Mouse (Mus musculus) lung, adult 2 months (tissue): ENCODE measurements around the gene Cass4. TPM values are rescaled to one million over a fixed set of nuclear protein-coding genes. Genes with fewer than 3 reads are reported as not detected.

Experiments
- DNase-seq: peaks from one replicate; pipeline ENCODE4 v3.0.0; 2022
- H3K4me1 ChIP-seq: fragments of 200-500 bp; 2 replicates; pipeline ENCODE4 v1.6.1; 2011; ENCODE audit warnings: low read length; ENCODE audit not compliant: control insufficient read depth, insufficient read depth
- H3K4me3 ChIP-seq: fragments of 200-500 bp; replicated peaks from 2 replicates; pipeline ENCODE3; 2011; ENCODE audit warnings: low read depth, mild to moderate bottlenecking, control low read depth, low read length; ENCODE audit errors: extremely low read depth
- CTCF ChIP-seq: fragments of 200-500 bp; IDR thresholded peaks from 2 replicates; pipeline ENCODE4 v1.5.1; 2011; ENCODE audit warnings: mild to moderate bottlenecking, low read length, control low read depth; ENCODE audit not compliant: insufficient read depth
- POLR2A ChIP-seq: fragments of 200-500 bp; IDR thresholded peaks from 2 replicates; pipeline ENCODE4 v1.6.1; 2011; ENCODE audit warnings: low read depth, mild to moderate bottlenecking, control low read depth, low read length, borderline replicate concordance; ENCODE audit errors: extremely low read depth
- WGBS: fragments of 180-500 bp; shearing (Covaris S2); methylation state at CpG from one replicate; pipeline ENCODE4 v1.1.7; 2018; 5-methylcytosine and 5-hydroxymethylcytosine counted together
- polyA plus RNA-seq: library from polyadenylated mRNA; depleted of rRNA; stranded (reverse); fragments of >200 nt; gene quantifications from 2 replicates; pipeline ENCODE4 v1.2.3, GENCODE M21; 2012

Gene Cass4
- polyA plus RNA-seq, 1 experiment = 7.6 TPM

DNA sequence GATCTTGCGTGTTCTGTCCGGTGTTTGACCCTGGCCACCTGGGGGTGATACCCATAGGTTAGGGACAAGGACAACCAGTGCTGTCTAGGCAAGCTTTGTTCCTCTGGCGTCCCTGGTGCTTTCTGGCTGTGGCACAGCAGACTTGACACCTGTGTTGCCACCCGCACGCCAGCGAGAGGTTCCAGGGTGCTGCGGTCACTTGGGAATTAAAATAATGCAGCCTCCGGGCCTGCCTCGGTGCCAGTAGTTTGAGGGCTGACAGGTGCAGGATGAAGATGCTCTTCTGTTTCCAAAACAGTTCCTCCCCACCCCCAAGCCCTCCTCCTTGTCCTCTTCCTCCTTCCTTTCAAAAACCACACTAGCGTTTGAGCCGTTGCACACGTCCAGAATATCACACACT, 11.7 kb upstream of the Cass4 start:
- TF ChIP-seq POLR2A (no peak), CTCF (no peak)

DNA sequence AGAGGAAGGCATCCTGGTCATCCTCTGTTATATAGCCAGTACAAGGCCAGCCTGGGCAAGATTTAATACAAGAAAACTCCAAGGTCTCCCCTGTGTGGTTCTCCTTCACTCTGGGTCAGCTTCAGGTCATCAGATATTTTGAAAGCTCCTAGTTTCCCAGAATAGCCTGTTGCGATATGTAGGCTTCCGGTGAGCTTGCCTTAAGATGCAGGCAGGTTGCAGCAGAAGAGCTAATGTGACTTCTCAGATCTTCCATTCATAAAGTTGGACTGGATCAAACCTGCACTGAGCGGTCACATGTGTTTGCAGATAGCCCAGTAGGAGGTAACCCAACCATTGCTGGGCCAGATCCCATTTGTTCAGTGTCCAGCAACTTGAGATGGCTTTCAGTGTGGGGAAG, 8.9 kb upstream of the Cass4 start:
- no peak overlapping the region for H3K4me3 ChIP-seq
- 86% methylated on average over 3 of the region's 3 CpGs for WGBS
- no peaks in the 10 kb centered on the region for H3K4me1 ChIP-seq
- no peak for DNase-seq
- TF ChIP-seq CTCF (no peak), POLR2A (no peak)

More for the DNA sequence above, 11.7 kb upstream of the Cass4 start:
- 75% methylated on average over 12 of the region's 12 CpGs for WGBS
- DNase-seq = no peak
- Histone ChIP-seq H3K4me1 (no peaks in the 10 kb centered on the region), H3K4me3 (no peak overlapping the region)

DNA sequence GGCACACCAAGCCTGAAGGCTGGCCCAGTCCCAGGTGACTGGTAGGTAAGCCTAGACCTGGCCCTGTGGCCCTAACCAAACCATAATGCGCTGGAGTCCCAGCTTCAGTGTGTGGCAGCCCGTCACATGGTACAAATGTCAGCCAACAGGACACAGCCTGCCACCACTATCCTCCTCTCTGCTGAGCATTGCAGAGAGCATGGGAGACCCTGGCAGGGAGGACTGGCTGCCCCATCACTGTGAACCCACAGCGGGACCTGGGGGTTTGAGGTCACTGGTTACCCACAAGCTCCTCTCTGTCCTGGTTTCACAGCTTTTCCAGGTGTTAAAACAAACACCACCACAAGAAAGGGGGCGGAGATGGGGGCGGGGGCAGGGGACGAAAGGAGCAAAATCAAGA, 3.3 kb upstream of the Cass4 start:
- Histone ChIP-seq H3K4me1 (no peaks in the 10 kb centered on the region), H3K4me3 (no peak overlapping the region)
- WGBS = 37% methylated on average over 6 of the region's 6 CpGs
- no peak for DNase-seq
- TF ChIP-seq CTCF (no peak), POLR2A (no peak)

DNA sequence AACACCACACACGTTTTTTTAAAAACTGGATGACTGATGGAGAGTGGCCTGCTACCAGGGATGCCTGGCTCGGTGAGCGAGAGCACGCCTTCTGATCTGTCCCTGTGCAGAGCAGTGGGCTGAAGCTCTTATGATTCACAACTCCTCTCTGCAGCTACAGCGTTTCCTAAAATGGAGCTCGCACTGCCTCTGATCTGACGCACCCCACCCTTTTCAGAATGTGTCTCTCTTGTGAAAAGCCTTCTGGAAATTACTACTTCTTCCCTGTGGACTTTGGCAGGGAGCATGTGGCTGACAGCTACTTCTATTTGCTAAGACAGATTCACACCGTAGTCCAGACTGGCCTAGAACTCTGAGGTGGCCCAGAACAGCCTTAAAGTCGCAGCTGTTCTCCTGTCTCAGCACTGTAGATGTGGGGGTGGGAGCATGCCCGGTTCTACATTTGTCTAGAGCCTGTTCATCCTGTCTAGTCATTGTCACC, 1.5 kb upstream of the Cass4 start:
- H3K4me1 ChIP-seq = no peaks in the 10 kb centered on the region
- DNase-seq = no peak
- no peak overlapping the region for H3K4me3 ChIP-seq
- 49% methylated on average over 10 of the region's 10 CpGs for WGBS
- TF ChIP-seq CTCF (no peak), POLR2A (no peak)

DNA sequence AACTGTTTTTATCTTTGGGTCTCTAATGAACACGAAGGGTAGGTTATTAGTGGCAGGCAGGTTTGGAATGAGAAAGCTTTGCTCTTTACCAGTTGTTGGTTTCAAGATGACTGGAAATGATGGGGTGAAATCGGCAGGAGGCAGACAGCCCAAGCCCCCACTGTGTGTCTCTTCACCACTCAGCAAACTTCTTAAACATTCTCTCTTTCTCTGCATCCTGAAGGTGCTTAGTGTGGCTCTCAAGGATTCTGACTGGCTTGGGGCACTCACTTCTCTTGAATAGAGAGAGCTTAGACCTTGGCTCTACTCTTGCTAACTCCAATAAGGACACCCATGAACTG, 428 bp downstream of the Cass4 start:
- no peak for DNase-seq
- TF ChIP-seq CTCF (no peak), POLR2A (no peak)
- H3K4me1 ChIP-seq = no peaks in the 10 kb centered on the region
- 51% methylated on average over 2 of the region's 2 CpGs for WGBS
- H3K4me3 ChIP-seq = peak overlapping the region; percentile 59

DNA sequence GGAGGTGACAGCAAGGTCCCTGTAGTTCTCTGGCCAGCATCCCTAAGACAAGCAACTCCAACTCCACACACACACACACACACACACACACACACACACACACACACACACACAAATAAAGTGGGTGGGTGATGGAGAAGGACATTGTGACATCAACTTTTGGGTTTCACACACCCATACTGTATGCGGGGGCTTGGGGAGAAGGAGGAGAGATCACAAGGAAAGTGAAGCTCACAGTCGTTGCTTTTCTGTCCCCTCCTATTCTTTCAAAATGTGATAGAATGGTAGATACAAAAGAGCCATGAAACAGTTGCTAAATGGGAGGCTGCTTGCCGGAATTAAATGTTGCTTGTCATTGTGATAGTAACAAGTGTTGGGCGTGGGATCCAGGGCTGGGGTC, 1.1 kb downstream of the Cass4 start:
- 66% methylated on average over 4 of the region's 4 CpGs for WGBS
- Histone ChIP-seq H3K4me3 (no peak overlapping the region), H3K4me1 (no peaks in the 10 kb centered on the region)
- TF ChIP-seq POLR2A (no peak), CTCF (no peak)
- DNase-seq = no peak

DNA sequence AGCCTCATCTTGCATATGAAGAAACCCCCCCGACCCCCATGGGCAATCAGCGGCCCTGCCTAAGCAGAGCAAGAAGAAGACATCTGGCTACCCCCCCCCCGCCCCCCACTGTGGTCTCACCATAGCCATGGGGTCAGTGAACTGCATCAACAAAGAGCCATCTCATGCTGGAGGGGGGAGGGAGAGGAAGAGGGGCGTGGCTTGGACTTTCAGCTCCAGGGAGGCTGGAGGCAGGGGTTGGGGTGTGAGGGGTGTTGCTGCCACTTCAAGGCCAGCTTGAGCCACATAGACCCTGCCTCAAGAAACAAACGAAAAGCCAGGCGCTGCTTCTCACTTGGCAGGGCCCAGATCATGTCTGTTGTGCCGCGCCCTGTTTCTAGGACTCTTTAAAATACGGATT, 2.4 kb downstream of the Cass4 start:
- Histone ChIP-seq H3K4me1 (peaks cover 3% of the 10 kb centered on the region; the same call in 1 of the 2 replicates), H3K4me3 (no peak overlapping the region)
- TF ChIP-seq CTCF (no peak), POLR2A (no peak)
- no peak for DNase-seq
- 45% methylated on average over 9 of the region's 9 CpGs for WGBS

DNA sequence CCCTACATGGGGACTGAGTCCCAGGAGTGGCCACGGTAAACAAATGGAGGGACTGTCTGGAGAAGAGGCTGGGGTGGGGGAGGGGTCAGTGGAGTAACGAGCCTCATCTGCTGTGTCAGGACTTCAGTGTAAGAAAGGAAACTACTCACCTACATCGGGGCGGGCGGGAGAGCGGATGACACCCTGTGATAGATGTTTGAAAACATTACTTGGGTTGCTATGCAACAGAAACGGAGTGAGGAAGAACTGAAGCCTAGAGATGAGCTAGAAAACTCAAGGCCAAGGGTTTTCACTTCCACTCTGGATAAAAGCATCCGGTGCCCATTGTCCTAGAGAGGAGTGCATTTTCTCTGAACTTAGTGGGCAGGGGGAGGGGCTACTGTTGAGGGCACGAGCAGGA, 6.3 kb downstream of the Cass4 start:
- Histone ChIP-seq H3K4me3 (no peak overlapping the region), H3K4me1 (peaks cover 3% of the 10 kb centered on the region; the same call in 1 of the 2 replicates)
- DNase-seq = no peak
- WGBS = 12% methylated on average over 9 of the region's 9 CpGs
- TF ChIP-seq POLR2A (no peak), CTCF (no peak)

DNA sequence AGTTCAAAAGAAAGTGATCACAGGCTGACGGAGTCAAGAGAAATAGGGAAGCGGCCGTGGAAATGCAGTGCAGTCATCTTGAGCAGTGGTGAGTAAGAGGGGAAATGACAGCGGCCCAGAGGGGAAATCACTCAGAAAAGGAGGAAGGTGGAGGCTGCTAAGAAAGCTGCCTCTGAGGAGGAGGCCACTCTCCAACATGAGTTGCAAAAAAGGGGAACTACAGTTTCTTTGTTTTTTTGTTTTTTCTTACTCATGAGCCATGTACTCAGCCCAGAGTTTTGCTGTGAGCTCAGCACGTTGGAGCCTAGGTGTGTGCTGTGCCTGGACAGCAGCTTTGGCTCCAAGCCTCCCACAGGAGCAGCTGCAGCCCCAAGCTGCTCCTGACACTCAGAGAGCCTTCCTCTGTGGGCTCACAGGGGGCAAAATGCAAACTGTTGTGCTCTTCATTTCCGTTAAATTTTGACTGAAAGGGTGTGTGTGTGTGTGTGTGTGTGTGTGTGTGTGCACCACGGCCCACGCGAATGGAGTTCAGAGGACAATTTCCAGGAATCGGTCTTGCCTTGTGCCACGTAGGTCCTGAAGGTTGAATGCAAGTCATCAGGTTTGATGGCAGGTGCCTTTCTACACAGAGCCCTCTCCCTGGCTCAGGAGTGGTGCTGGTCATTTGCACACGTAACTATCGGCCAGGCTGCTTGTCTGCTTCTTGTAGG, 7.7 kb downstream of the Cass4 start:
- 45% methylated on average over 13 of the region's 13 CpGs for WGBS
- TF ChIP-seq CTCF (no peak), POLR2A (no peak)
- H3K4me3 ChIP-seq = no peak overlapping the region
- H3K4me1 ChIP-seq = peaks cover 3% of the 10 kb centered on the region; the same call in 1 of the 2 replicates
- DNase-seq = no peak

DNA sequence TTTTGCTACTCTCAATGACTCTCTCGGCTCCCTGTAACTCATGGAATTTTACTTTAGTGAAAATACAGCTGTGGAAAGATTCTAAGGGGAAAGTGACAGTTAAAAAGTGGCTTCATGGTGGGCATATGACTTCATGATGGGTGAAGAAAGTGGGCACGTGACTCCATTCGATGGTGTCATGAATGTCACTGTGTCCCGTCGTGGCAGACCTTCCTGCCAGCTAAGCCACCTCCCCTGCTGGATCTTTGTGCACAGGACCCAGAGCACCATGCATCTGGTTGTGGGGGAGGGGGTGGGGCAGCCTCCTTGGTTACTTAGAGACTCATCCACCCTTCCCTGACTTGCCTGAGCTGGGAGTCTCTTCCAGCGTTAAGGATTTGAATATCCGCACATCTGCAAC, 10.6 kb downstream of the Cass4 start:
- WGBS = 55% methylated on average over 7 of the region's 7 CpGs
- no peak for DNase-seq
- Histone ChIP-seq H3K4me1 (peaks cover 3% of the 10 kb centered on the region; the same call in 1 of the 2 replicates), H3K4me3 (no peak overlapping the region)
- no peak for TF ChIP-seq CTCF
- no peak for TF ChIP-seq POLR2A
